Mouse (Mus musculus): ENCODE measurements at regions not wholly inside any gene's neighbourhood (a gene's known extent, or its start where the extent isn't known, plus 50 kb on each side); places are given as distances from the start of the nearest gene placed in this dataset.

DNA sequence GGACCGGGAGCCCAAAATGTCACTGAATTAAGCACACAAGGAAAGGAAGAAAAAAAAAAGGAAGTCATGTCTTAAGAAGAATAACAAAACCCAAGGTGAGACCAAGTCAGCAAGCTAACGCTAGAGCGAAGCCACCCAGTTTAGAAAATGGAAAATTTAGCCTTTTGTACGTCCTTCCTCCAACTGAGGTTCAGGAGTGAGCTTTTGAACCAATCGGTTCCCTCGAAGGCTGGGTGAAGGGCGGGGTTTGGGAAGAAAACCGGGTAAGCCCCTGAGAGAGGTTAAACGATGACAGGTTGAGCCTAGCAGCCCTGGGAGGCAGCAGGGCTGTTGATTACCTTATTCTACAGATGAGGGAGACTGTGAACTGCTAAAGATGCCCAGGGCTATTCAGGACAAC lies 65.6 kb upstream of the Slc35b4 start:
- no peak for TF ChIP-seq CTCF (IDR thresholded peaks at IDR 0.05; ENCODE audit: borderline replicate concordance, insufficient read depth, low read length)
- TF ChIP-seq POLR2A (IDR thresholded peaks at IDR 0.05; ENCODE audit: low read depth, low read length): no peak

Measured in embryonic fibroblast, embryonic 13.5 days (primary cell).